Mouse (Mus musculus): ENCODE data around the gene Cdc34. TPM values are rescaled to one million over a fixed set of nuclear protein-coding genes. Genes with fewer than 3 reads are reported as not detected.

Gene Cdc34
- polyA plus RNA-seq, 1 experiment from 2014 or later: 164 TPM

DNA sequence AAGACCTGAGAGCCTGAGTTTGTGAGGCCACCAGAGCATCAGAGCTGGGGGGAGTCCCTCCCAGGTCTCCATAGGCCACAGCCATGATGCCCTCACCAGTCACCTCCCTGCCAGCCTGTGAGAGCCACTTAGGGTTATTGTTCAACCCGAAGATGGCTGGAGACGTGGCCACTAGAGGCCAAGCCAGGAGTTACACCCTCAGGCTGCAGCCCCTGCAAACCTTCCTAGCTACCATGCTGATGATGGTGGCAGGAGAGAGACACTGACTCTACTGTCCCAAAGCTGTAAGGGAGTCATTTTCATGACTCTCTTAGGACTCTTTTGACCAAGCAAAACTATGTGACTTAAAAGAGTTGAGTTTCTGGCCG is 9.9 kb upstream of the Cdc34 start:
- no peak overlapping the region for H3K9ac ChIP-seq
- no peak overlapping the region for H3K4me3 ChIP-seq (replicated peaks)
- H3K36me3 ChIP-seq: peaks cover 8% of the 10 kb centered on the region; the same call in 1 of the 2 replicates
- no peaks in the 10 kb centered on the region; the same call in 1 of the 2 replicates for H3K27me3 ChIP-seq
- DNase-seq: no peak
- peaks cover 23% of the 10 kb centered on the region for H3K4me1 ChIP-seq (replicated peaks)
- 56% methylated on average over 3 of the region's 3 CpGs for WGBS (ENCODE audit: insufficient replicate concordance)
- no peak overlapping the region for H3K27ac ChIP-seq
- ATAC-seq (ENCODE audit: low read depth): no peak
- no peaks in the 10 kb centered on the region for H3K9me3 ChIP-seq (replicated peaks)
- no peak overlapping the region for H3K4me2 ChIP-seq

DNA sequence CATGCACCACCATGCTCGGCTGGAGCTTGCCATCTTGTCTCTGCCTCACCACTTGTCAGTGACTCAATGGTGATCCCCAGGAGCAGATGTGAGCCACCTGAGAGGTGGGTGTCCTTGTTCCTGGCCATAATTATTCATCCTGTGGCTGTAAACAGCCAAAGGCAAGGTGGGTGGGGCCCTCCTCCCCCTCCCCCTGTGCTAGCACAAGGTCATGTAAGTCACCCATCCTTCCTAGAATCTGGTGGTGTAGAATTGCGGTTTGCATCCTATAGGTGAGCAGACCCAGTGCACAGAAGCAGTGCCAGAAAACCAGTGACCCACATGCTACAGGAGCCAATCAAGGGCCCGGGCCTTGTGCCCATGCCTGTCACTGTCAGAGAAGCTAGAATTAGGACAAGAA is 8.9 kb upstream of the Cdc34 start:
- ATAC-seq (ENCODE audit: low read depth) (no peak), DNase-seq (no peak)
- Histone ChIP-seq H3K27ac (no peak overlapping the region), H3K9me3 (replicated peaks) (no peaks in the 10 kb centered on the region), H3K27me3 (no peaks in the 10 kb centered on the region), H3K9ac (no peak overlapping the region), H3K36me3 (peaks cover 8% of the 10 kb centered on the region; the same call in 1 of the 2 replicates), H3K4me3 (replicated peaks) (no peak overlapping the region), H3K4me1 (replicated peaks) (peaks cover 23% of the 10 kb centered on the region), H3K4me2 (no peak overlapping the region)
- 81% methylated on average over 3 of the region's 3 CpGs for WGBS (ENCODE audit: insufficient replicate concordance)

DNA sequence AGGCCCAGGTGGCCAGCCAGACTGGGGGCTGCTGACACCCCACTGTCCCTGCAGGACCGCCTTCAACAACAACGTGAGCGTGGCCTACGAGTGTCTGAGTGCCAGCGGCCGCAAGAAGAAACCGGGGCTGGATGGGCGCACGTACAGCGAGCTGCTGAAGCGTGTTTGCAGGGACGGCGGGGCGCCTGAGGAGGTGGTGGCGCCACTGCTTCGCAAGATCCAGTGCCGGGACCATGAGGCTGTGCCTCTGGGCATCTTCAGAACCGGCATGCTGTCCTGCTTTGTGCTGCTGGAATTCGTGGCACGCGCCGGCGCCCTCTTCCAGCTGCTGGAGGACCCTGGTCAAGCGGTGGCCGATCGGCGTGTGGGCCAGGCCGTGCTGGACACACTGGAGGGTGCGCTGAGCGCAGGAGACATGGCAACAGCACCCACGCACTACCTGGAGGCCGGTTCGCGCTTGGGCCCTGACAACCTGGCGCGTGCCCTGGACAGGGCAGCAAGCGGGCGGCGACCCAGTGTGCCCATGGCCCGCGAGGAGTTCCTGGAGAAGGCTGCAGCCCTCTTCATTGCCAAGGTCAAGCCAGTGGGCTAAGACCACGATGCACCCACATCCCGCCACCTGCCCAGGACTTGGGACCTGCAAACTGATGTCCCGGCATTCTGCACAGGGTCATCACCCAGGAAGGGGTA is 6.5 kb upstream of the Cdc34 start:
- H3K4me1 ChIP-seq (replicated peaks): peaks cover 19% of the 10 kb centered on the region
- H3K9me3 ChIP-seq (replicated peaks): no peaks in the 10 kb centered on the region
- no peak overlapping the region for H3K4me2 ChIP-seq
- peaks cover 2% of the 10 kb centered on the region; the same call in 1 of the 2 replicates for H3K27me3 ChIP-seq
- H3K36me3 ChIP-seq: peaks cover 8% of the 10 kb centered on the region; the same call in 1 of the 2 replicates
- no peak overlapping the region for H3K9ac ChIP-seq
- H3K27ac ChIP-seq: no peak overlapping the region
- DNase-seq: no peak
- ATAC-seq (ENCODE audit: low read depth): no peak
- 64% methylated on average over 44 of the region's 44 CpGs for WGBS (ENCODE audit: insufficient replicate concordance)
- no peak overlapping the region for H3K4me3 ChIP-seq (replicated peaks)

DNA sequence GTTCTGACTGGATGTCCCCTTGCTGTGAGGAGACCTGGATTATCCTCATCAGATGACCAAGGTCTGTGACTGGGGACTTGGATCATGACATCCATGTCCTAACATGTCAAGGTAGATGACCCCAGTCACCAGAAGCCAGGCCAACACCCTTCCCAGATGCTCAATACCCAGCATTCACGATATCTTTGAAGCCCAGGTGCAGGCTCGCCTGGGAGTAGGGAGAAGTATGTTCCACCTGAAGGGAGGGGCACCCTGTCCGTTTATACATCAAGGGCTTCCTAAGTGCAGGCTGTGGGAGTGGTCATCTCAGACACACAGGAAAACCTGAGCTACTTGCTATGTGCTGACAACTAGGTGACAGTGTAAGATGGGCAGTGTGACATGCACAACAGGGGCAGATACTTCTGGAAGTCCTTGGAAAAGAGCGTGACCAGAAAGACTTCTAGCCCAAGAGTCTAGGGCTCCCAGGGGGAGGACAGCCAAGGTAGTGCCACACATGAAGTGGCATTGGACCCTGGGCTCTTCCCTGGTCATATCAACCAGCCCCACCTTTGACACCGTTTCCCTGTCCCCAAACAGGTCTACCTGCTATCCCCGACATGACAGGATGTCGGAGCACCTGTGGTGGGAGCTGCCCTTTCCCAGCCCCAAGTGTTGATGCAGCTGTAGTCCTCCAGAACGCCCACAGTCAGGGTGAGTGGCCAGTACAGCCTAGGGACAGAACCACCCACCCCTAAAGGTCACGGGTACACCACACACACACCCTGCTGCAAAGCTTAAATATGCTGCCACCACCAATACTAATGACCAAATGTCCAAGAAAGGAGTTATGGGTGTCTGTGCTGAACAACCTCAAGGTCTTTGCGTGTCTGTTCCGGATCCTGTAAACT is 1.1 kb upstream of the Cdc34 start:
- peaks cover 42% of the 10 kb centered on the region for H3K4me1 ChIP-seq (replicated peaks)
- DNase-seq (peak; percentile 19), ATAC-seq (ENCODE audit: low read depth) (peak; percentile 9)
- H3K9me3 ChIP-seq (replicated peaks): no peaks in the 10 kb centered on the region
- H3K27me3 ChIP-seq: peaks cover 2% of the 10 kb centered on the region; the same call in 1 of the 2 replicates
- WGBS (ENCODE audit: insufficient replicate concordance): 21% methylated on average over 11 of the region's 11 CpGs
- H3K4me2 ChIP-seq: peak overlapping the region; percentile 86
- H3K36me3 ChIP-seq: peaks cover 23% of the 10 kb centered on the region
- peak overlapping the region; percentile 98 for H3K27ac ChIP-seq
- peak overlapping the region; percentile 91 for H3K9ac ChIP-seq
- peak overlapping the region; percentile 91 for H3K4me3 ChIP-seq (replicated peaks)

DNA sequence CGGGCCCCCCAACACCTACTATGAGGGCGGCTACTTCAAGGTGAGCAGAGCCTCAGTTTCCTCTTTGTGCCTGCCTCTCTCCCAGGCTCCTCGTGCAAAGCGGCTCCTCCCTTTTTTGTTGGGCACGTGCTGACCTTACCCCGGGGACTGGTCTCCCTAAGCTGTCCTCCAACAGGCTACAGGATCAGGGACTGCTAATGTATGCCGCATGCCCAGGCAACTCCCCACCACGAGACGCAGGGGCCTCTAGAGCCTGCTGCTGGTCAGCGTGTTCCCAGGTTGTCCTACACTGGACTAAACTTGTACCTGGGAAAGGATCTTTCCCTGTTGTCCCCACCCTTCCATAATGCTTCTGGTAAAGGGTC is 538 bp downstream of the Cdc34 start:
- peaks cover 39% of the 10 kb centered on the region for H3K36me3 ChIP-seq
- ATAC-seq (ENCODE audit: low read depth): peak; percentile 1; the same call in 1 of the 2 replicates
- H3K9me3 ChIP-seq (replicated peaks): no peaks in the 10 kb centered on the region
- peak overlapping the region; percentile 98 for H3K27ac ChIP-seq
- peak overlapping the region; percentile 91 for H3K4me3 ChIP-seq (replicated peaks)
- peak overlapping the region; percentile 95 for H3K4me2 ChIP-seq
- H3K27me3 ChIP-seq: peaks cover 2% of the 10 kb centered on the region; the same call in 1 of the 2 replicates
- 0% methylated on average over 10 of the region's 10 CpGs for WGBS (ENCODE audit: insufficient replicate concordance)
- H3K4me1 ChIP-seq (replicated peaks): peaks cover 42% of the 10 kb centered on the region
- H3K9ac ChIP-seq: peak overlapping the region; percentile 91
- peak; percentile 46 for DNase-seq

DNA sequence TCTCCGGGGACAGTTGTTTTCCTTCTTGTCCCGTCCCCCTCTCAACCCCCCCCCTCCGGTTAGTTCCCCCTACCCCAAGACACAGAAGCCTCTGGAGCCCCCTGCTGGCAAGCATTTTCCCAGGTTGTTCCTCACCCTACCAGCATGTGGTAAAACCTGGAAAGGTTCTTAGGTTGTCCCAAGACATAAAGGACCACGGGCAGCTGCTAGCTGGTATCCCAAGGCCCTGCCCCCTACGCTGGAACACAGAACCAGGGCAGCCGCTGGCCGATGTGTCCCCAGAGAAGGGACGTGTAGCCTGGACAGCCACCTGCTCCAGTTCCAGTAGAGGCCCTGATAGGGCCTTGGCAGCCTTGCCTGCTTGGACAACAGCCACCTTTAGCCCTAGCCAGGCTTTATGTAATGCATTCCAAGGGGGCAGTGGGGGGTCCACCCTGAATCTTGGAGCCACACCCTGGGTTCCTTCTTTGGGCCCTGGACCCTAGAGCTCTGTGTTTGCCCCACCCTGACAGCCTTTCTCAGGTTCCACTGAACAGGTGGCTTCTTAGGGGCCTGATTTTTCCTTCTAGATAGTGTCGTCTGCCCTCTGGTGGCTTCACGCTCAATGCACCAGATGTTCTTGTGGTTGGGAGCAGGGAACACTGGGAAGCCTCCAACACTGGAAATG is 1.1 kb downstream of the Cdc34 start:
- H3K9me3 ChIP-seq (replicated peaks): no peaks in the 10 kb centered on the region
- no peak for ATAC-seq (ENCODE audit: low read depth)
- H3K4me3 ChIP-seq (replicated peaks): peak overlapping the region; percentile 91
- peaks cover 44% of the 10 kb centered on the region for H3K36me3 ChIP-seq
- peak overlapping the region; percentile 95 for H3K4me2 ChIP-seq
- H3K27me3 ChIP-seq: peaks cover 2% of the 10 kb centered on the region; the same call in 1 of the 2 replicates
- H3K27ac ChIP-seq: peak overlapping the region; percentile 98
- H3K4me1 ChIP-seq (replicated peaks): peaks cover 42% of the 10 kb centered on the region
- peak overlapping the region; percentile 91 for H3K9ac ChIP-seq
- DNase-seq: peak; percentile 58
- WGBS (ENCODE audit: insufficient replicate concordance): 2% methylated on average over 10 of the region's 10 CpGs

DNA sequence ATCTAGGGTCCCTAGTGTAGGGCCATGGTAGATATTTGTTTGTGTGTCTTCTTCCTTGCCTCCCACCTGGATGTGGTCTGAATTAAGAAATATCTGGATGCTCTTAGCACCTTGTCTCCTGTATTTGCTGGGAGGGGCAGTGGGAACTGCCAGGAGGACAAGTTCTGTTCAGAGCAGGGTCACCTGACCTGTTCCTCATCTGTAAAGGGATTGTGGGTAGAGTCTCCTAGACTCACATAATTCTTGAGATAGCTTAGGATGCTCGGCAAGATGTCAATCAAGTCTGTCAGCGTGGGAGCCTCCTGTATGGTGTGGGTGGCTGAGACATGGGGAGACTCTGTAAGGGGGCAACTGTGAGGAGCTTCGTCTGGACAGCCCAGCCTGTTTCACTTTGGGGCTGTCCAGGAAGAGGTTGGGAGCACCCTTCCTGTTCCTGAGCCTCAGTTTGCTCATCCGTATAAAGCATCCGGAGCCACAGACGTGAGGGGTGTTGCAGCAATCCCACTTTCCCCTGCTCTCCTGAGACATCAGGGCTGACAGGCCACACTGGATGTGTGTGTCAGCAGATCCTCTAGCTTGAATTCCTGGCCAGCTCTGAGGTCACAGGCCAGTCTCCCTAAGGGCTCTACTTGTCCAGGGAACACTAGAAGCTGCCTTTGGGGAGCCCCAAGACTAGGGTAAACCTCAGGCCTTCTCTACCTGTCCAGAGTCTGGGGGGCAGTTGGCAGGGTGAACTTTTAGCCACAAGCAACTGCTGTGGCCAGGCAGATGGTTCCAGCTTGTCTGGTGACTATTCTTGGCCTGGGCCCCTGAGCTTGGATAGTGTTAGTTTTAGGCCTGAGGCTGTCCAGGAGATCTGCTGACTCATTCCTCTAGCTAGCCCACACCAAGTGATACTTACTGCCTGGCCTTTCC is 2.0 kb downstream of the Cdc34 start:
- Histone ChIP-seq H3K4me1 (replicated peaks) (peaks cover 42% of the 10 kb centered on the region), H3K36me3 (peaks cover 53% of the 10 kb centered on the region), H3K9ac (peak overlapping the region; percentile 91), H3K4me3 (replicated peaks) (peak overlapping the region; percentile 91), H3K27me3 (peaks cover 2% of the 10 kb centered on the region; the same call in 1 of the 2 replicates), H3K4me2 (peak overlapping the region; percentile 95), H3K27ac (peak overlapping the region; percentile 98), H3K9me3 (replicated peaks) (no peaks in the 10 kb centered on the region)
- peak; percentile 37 for DNase-seq
- ATAC-seq (ENCODE audit: low read depth): no peak
- 69% methylated on average over 6 of the region's 6 CpGs for WGBS (ENCODE audit: insufficient replicate concordance)

DNA sequence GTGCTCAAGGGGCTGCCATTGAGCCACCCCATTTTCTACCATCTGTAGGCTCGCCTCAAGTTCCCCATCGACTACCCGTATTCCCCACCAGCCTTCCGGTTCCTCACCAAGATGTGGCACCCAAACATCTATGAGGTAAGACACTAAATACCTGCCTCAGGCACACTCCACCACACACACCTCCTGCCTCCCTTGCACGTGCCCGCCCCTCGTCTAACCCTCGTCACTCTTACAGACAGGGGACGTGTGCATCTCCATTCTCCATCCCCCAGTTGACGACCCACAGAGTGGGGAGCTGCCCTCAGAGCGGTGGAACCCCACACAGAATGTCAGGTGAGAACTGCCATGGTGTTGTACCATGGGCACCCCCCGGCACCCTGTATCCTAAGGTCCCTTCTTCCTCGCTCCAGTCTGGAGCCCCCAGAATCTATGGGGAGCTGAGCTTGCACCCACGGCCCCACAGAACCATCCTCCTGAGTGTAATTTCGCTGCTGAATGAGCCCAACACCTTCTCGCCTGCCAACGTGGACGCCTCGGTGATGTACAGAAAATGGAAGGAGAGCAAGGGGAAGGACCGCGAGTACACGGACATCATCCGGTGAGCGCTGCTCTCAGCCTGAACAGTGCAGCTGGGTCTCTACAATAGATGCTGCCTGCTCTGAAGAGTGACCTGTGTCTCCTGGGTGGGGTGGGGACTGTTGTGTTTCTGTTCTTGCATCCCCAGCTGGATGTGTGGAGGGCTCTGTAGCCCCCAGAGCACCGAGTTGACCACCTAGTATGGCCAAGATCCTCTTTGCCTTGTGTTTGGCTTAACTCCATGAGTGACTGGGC is 3.0 kb downstream of the Cdc34 start:
- peak overlapping the region; percentile 98; the same call in 1 of the 2 replicates for H3K27ac ChIP-seq
- WGBS (ENCODE audit: insufficient replicate concordance): 90% methylated on average over 25 of the region's 25 CpGs

DNA sequence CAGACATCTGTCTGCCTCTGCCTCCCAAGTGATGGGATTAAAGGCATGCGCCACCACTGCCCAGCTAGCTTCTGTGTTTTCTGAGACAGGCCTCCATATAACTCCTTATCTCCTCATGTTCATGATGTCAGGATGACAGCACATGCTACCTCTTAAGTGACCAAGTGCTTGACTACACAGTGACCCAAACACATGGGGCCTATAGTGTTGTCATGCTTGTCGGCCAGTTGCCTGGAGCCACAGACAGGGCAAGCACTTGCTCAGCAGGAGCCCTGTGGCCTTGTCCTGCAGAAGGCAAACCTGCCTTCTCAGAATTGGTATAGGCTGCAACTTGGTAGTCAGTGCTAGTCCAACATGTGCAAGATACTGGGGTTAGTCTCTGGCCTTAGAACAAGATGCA is 4.2 kb downstream of the Cdc34 start:
- Histone ChIP-seq H3K36me3 (peaks cover 65% of the 10 kb centered on the region), H3K9ac (no peak overlapping the region), H3K4me3 (replicated peaks) (no peak overlapping the region), H3K4me2 (no peak overlapping the region), H3K27ac (no peak overlapping the region), H3K4me1 (replicated peaks) (peaks cover 31% of the 10 kb centered on the region), H3K9me3 (replicated peaks) (no peaks in the 10 kb centered on the region), H3K27me3 (no peaks in the 10 kb centered on the region)
- 84% methylated on average over 2 of the region's 2 CpGs for WGBS (ENCODE audit: insufficient replicate concordance)
- DNase-seq (no peak), ATAC-seq (ENCODE audit: low read depth) (no peak)

More for the DNA sequence above, 3.0 kb downstream of the Cdc34 start:
- Histone ChIP-seq H3K9me3 (replicated peaks) (no peaks in the 10 kb centered on the region), H3K4me2 (peak overlapping the region; percentile 95), H3K27me3 (no peaks in the 10 kb centered on the region), H3K4me1 (replicated peaks) (peaks cover 42% of the 10 kb centered on the region), H3K36me3 (peaks cover 64% of the 10 kb centered on the region), H3K9ac (peak overlapping the region; percentile 91), H3K4me3 (replicated peaks) (peak overlapping the region; percentile 91; the same call in 1 of the 2 replicates)
- DNase-seq: no peak
- ATAC-seq (ENCODE audit: low read depth): no peak

DNA sequence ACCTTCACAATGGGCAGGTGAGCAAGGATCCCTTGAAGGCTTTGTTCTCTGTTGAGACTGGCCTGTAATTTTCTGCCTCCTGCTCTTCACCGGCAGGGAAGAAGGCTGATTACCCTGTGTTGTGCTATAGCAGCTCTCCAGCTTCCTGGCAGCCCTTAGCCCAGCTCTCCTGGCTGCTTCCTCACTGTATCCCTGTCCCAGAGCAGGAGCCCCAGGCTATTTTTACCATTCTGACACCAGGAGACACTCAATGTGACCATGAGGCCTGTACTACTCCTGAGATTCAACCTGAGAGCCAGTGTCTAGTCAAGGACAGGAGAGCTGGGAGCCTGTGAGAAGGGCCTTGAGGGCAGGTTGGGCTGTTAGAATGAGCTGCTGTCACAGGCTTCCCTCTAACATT is 4.7 kb downstream of the Cdc34 start:
- Histone ChIP-seq H3K27me3 (no peaks in the 10 kb centered on the region), H3K27ac (no peak overlapping the region), H3K36me3 (peaks cover 65% of the 10 kb centered on the region), H3K9ac (no peak overlapping the region), H3K4me1 (replicated peaks) (peaks cover 28% of the 10 kb centered on the region), H3K9me3 (replicated peaks) (no peaks in the 10 kb centered on the region), H3K4me2 (no peak overlapping the region), H3K4me3 (replicated peaks) (no peak overlapping the region)
- ATAC-seq (ENCODE audit: low read depth): no peak
- no peak for DNase-seq
- 100% methylated on average over 1 of the region's 1 CpGs for WGBS (ENCODE audit: insufficient replicate concordance)

All from liver, embryonic 13.5 days (tissue).